Mouse (Mus musculus) layer of hippocampus, adult 8-10 months (tissue): ENCODE measurements around the gene Hist1h3c. TPM values are rescaled to one million over a fixed set of nuclear protein-coding genes. Genes with fewer than 3 reads are reported as not detected.
A peak's percentile ranks its signal among the peaks of the same experiment; 100 is the strongest.
"Not testable (repeated sequence)": the region's sequence is repeated elsewhere in the genome, so short reads cannot be mapped to it uniquely, and the experiment has no call there.

Experiments used
- DNase-seq, 2 experiments: peaks; one replicate each; pipeline ENCODE4 v3.0.0; 2022; ENCODE audit warnings: low spot score in 2 of 2
- total RNA-seq, 4 experiments: library from RNA; stranded (reverse); gene quantifications; 2 replicates each; pipeline ENCODE4 v1.2.4; 2022

Hist1h3c gene
- total RNA-seq = 1 to 10 TPM in 3 of 4 experiments, not detected in 1; 1.7 to 3.1 (median 2.7) TPM

DNA sequence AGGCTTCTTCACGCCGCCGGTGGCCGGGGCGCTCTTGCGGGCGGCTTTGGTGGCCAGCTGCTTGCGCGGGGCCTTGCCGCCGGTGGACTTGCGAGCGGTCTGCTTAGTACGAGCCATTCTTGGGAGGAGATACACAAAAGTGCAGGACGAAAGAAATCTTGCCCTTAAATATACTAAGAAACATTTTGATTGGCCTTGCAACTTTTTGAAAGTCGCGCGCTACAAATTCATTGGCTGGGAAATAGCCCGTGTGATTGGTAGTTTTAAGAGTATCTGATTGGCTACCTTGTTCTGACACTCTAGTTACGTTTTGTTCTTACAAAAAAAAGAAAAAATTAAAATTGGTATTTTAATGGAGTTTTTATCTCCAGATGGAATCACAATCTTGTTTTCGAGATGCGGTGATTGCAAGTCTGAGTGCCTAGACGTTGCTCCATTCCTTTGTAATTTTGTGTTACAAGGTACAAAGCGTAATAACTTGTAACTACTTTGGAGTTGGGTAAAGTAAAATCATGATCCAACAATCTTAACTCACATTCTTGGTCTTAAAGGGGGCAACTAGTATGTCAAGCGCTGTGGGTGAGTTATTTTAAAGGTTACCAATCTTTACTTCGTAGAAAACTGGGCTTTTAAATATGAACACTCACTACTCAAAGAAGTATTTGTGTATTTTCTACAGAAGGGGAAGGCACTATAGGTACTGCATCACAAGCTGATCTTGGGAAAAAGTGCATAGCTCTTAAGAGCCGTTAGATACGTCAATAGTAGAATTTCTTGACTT, at the start of gene Hist1h3c:
Gene Hist1h3c, minus strand, starts transcription at position 222 of the 781 bp plus-strand sequence.
- DNase-seq = peak; percentile 77 to 83

DNA sequence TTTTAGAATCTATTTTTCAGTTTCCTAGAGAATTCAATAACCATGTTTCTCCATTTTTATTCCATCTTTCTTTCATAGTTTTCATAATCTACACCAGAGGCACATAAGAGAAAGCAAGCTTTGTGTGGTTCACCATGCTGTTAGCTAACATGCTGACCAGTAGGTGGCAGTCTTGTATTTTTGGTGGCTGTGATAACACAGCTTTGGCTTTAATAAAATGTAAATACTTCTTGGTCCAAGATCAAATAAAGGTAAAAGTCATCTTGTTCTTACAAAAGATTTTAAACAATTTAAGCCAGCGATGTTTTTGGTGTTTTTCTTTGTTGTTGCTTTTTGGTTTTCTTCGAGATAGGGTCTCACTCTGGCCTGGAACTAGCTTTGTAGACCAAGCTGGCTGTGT, 47.1 kb upstream of the Hist1h3c start:
- peak; percentile 16 to 36 for DNase-seq

DNA sequence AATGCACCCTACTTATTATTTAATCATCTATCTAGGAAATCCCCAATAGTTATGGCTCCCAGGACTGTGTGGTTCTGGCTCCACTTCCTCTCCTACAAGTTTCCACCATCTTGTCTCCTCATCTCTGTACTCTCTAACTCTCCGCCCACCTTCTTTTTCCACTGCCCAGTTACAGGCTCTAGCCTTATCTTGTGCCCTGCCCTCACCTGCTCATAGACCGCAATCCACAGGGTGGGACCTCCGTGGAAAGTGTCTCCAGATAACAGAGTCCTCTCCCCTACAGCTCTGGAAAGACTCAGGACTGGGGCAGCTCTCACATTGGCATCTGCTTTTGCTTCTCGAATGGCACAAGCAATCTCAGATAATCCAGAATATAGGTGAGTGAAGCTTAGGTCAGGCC, 33.6 kb upstream of the Hist1h3c start:
- DNase-seq = no peak

DNA sequence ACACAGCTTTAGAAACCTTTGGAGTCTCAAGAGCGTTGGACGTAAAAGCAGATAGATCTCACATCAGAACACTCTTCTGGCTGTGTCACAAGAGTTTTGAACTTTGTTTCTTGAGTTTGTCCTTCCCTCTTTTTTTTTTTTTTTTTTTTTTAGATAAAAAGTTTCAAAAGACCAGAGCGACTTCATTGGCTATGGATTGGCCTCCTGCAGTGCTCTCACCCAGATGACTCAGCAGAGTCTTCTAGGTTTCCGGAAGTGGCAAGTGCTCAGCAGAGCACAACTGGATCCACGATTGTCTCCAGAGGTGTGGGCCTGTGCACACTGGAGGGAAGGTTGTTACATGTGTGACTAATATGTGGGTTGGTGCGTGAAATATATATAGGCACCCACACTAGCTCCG, 32.9 kb upstream of the Hist1h3c start:
- no peak for DNase-seq

DNA sequence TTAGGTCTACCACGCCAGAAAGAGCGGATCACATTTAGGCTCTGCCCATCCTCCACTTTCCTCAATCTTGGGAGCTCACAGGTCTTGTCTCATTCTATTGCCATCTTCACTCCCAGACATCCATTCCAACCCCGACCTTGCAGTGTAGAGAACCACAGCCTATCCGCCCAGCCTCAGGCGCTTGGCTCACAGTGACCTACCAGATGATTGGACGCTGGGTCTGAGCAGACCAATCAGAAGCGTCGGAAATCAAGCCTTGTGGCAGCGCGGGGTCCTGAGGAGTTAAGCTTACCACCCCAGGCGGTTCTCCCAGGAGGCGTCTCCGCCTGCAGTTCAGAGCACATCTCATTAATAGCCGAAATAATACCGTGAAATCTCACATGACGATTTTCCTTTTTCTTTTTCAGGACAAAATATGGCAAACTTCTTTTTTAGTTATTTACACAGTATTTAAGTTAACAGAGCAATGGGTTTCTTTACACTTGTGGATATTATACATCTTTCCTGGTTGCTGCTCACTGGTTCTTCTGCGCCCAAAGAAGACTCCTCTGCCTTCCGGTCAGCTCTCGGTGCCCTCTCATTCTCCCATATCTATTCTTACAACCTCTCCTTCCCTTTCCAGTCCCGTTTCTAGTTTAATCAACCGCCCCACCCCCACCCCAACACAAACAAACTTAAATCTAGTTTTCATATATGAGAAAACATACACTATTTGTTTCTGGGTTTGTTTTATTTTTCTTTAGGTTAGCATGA, 27.3 kb upstream of the Hist1h3c start:
- DNase-seq = peak; percentile 33

DNA sequence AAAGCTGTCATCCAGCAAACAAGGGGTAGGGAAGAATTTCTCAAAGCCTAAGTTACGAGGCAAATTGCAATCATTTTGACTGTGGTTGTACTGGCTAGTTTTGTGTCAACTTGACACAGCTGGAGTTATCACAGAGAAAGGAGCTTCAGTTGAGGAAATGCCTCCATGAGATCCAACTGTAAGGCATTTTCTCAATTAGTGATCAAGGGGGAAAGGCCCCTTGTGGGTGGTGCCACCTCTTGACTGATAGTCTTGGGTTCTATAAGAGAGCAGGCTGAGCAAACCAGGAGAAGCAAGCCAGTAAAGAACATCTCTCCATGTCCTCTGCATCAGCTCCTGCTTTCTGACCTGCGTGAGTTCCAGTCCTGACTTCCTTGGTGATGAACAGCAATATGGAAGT, 24.2 kb upstream of the Hist1h3c start, which contains the start of gene Trim38:
Gene Trim38, plus strand, starts transcription at position 301 of the 400 bp plus-strand sequence.
- not testable (repeated sequence) for DNase-seq

DNA sequence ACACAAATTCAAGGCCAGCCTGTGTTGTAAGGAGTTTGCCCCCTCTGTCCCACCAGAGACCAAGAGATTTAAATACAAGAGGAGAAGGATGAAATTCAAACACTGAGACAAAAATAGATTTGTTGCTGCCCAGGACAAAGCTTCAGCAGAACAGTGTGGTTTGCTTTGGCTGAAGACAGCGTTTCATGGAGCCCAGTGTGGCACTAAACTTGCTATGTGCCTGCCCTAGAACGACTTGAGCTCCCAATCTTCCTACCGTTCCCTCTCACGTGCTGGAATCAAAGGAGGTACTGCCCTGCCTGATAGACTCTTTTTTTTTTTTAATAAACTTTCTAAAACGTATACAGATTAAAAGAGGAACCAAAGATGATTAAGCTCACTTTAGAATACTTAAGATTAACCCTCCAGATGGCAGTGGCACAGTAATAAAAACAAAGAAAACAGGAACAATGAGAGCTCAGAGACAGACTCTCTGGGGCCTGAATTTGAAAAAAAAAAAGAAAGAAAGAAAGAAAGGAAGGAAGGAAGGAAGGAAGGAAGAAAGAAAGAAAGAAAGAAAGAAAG, 23.5 kb upstream of the Hist1h3c start:
- DNase-seq = no peak

DNA sequence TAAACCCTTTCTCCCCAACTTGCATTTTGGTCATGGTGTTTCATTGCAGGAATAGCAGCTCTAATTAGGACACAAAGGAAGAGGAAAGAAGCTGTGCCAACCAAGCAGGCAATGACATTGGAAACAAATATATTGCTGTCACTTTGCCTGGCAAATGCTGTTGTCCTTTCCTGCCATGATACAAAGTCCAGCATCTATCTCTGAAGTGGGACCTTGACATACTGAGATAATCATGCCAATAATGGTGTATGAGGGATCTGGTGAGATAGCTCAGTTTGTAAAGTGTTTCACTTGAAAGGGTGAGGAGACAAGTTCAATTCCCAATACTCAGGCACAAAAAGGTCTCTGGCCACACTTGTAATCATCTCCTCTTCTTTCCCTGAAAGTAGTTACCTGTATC, 21.4 kb upstream of the Hist1h3c start:
- no peak for DNase-seq

DNA sequence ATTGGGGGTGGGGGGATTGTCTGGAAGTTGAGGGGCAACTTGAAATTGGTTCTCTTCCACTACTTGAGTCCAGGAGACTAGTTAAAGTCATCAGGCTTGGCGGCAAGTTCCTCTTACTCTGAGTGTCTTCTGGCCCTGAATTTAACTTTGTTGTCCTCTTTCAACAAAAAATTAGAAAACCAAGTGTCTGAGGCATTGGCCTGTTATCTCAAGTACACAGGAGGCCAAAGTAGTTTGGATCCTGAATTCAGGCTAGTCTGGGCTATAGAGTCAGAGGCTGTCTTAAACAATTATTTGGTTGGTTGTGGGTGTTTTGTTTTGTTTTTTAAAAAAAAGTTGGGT, 19.7 kb upstream of the Hist1h3c start:
- no peak for DNase-seq

DNA sequence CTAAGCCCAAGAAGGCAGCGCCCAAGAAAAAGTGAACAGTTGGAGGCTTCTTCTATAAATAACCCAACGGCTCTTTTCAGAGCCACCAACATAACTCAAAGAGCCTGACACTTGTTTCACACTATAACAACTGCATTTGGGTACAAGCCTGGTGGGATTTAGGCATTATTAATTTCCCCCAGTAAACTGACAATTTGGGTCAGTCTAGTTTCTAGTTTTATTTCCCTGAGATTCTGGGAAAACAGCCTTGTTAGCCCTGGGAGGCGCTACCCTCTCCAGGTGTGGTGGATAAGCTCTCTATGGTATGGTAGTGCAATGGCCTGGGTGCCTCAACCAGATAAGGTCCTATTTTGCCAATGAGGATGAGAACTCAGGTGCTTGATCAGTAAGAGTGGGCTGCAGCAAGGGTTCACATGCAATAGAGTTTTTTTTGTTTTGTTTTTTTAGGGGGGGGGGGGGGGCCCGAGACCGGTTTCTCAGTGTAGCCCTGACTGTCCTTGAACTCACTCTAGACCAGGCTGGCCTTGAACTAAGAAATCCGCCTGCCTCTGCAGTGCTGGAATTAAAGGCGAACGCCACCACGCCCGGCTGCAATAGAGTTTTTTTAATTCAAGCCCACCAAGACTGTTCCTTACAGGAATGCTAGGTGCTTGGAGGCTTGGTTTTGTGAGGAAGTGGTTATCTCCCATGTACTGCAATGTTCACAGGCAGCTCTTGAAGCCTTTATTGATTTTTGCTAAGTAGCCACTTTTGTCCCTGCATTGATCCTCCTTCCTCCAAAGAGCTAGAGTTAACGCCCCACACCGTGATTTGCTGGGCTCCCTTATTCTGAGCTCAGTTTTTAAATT, 19.1 kb upstream of the Hist1h3c start:
- no peak for DNase-seq

DNA sequence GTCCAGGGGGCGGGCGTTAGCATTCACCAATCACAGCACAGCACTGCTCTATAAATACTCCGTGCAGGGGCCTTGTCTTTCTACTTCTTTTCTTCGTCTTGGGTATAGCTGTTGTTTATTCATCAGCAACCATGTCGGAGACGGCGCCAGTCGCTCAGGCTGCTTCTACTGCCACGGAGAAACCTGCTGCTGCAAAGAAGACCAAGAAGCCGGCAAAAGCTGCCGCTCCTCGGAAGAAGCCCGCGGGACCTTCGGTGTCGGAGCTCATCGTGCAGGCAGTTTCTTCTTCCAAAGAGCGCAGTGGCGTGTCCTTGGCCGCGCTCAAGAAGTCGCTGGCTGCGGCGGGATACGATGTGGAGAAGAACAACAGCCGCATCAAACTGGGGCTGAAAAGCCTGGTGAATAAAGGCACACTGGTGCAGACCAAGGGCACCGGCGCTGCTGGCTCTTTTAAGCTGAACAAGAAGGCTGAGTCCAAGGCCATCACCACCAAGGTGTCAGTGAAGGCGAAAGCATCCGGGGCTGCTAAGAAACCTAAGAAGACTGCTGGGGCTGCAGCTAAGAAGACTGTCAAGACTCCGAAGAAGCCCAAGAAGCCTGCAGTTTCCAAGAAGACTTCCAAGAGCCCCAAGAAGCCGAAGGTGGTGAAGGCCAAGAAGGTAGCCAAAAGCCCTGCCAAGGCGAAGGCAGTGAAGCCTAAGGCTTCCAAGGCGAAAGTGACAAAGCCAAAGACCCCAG, 18.4 kb upstream of the Hist1h3c start, which contains the start of gene Hist1h1a:
Gene Hist1h1a, plus strand, starts transcription at position 81 of the 738 bp plus-strand sequence.
- DNase-seq = peak; percentile 72 to 82

DNA sequence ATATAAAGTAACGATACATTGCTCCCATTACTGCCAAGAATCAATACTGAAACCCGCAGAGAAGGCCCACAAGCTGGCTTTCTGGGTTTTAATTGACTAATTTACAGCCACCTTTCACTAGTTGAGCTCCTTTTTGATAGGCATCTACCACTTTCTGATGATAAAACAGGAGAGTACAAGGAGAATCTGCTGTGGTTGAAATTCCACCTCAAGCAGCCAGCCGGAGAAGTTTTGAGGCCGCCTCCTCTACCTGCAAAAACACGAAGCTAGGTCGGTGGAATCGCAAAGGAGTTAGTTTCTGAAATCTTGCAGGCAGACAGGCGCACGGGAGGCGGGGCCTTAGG, 17.8 kb upstream of the Hist1h3c start:
- no peak for DNase-seq

DNA sequence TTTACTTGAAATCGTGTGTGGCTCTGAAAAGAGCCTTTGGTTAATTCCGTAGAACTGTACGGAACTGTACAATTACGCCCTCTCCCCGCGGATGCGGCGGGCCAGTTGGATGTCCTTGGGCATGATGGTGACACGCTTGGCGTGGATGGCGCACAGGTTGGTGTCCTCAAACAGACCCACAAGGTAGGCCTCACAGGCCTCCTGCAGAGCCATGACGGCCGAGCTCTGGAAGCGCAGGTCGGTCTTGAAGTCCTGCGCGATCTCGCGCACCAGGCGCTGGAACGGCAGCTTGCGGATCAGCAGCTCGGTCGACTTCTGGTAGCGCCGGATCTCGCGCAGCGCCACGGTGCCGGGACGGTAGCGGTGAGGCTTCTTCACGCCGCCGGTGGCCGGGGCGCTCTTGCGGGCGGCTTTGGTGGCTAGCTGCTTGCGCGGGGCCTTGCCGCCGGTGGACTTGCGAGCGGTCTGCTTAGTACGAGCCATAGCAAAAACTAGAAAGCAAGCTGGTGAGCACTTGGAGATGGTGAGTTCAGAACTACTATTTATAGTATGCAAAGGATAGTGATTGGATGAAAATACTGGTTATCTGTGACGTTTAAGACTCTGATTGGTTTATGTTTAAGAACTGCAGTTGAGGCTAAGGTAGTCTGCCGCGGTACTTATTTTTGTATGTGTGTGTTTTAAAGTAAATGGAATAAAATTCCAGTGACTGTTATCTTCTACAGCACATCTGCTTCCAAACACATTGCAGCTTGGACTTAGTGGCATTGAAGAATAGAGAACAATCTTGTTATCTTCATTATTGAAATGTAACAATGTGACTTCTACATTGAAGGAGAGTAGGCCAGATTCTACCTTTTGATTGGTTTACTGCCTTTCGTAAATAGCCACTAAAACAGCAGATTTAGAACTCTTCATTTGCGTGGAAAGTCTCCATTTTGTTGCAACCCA, 16.7 kb upstream of the Hist1h3c start, which contains the start of gene Hist1h3a:
Gene Hist1h3a, minus strand, starts transcription at position 516 of the 951 bp plus-strand sequence.
- DNase-seq = peak; percentile 61 to 63

DNA sequence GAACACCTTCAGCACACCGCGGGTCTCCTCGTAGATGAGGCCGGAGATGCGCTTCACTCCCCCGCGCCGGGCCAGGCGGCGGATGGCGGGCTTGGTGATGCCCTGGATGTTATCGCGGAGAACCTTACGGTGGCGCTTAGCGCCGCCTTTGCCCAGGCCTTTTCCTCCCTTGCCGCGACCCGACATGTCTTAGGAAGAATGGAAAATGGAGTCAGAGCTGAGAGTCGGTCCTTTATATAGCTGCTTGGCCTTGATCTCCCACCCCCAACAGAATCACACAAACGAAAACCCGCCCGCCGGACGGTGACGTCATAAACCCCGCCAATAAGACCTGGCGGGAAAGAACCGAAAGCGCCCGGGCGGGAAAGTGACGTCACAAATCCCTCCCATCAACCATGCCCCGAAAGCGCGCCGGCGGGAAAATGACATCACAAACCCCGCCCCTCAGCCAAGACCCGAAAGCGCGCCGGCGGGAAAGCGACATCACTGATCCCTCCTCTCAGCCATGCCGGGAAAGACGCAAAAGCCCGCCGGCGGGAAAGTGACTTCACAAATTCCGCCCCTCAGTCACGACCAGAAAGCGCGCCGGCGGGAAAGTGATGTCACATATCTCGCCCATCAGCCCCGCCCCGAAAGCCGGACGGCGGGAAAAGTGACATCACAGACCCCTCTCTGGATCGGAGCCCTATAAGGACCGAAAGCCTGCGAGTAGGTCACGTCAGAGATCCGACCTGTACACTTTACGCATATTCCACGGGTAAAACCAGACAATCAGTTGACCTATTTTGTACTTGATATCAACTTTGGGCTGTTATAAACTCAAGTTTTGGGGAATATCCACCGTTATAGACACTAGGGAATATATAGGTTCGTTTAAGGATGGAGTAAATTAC, 15.8 kb upstream of the Hist1h3c start, which contains the start of gene Hist1h4a:
Gene Hist1h4a, minus strand, starts transcription at position 259 of the 893 bp plus-strand sequence.
- DNase-seq = peak; percentile 98

DNA sequence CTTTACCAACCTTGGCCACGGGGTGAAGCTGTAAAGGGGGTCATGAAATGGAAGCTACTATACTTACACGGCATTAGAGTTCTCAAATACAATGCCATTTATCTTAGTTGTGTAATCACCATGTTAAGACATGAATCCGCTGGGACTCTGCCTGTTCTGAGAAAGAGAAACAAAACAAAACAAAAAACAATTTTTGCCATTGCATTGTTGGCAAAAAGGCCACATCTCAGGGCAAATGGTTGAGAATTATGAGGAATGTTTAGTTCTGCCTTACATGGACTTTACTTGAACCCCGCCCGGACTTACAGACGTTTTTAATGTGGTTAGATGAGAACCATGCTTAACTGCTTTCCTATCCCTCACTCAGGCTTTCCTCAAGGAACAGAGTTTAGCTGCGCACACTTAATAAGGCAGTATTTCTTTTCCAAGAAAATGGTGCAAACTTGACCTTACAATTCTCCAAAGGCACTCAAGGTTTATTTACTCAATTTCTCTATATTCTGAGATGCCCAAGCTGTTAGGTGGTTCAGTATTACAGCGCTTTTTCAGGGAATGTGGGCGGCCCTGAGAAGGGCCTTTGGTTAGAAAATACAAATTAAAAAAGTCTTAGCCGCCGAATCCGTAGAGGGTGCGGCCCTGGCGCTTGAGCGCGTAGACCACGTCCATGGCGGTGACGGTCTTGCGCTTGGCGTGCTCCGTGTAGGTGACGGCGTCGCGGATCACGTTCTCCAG, 15.0 kb upstream of the Hist1h3c start:
- no peak for DNase-seq

DNA sequence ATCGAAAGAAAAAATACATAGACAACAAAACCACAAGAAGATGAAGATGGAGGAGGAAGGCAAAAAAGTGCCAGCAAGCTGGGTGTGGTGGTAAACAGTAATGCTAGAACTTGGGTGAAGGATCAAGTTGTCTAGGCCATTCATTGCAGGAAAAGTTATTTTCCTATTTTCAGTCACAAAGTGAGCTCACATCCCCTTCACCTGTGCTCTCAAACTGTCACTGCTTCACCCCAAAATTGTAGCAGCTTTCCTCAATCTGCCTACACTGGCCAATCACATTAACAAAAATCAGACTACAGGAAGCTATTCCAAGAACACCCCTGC, 14.5 kb upstream of the Hist1h3c start:
- DNase-seq = no peak

DNA sequence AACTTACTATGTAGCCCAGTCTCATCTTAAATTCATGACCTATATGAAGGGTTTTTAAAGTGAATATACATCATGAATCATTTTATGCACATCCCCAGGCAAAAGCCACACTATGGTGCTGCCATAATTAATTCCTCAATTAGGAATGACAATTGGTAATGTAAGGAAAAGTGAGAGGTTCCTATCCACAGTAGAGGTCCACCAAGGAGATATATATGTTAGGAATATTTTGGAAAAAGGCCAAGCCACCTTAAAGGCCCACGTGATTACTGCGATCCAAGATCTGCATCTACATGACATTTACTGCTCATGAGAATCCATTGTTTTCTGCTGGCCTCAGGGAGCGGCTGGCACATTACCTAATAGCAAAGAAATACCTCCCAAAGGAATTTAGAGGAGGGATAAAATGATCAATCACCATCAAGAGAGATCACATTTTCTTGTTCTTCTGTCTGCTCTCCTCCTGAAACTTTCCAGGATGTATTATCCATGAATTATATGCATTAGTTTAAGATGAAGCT, 13.9 kb upstream of the Hist1h3c start:
- DNase-seq = no peak

DNA sequence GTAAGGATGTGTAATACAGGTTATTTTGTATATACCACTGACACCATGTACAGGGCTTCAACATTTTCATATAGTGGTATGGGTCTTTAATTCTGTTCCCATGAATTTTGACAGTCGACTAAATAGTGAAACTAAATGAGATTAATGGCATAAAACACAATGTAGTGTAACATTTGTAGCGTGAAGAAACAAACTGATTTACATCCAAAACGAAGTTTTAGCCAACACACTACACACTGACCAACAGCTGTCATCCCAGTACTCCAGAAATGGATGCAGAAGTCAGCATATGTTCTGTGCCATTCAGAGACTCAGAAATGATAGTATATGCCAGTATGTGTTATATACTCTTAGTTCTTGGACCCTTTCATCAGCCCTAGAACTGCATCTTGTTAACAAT, 12.5 kb upstream of the Hist1h3c start:
- DNase-seq = no peak
